In genomic region chr7:36709239-36709638, GRCm38 (mm10) we compare ENCODE assay signal across 8 mouse cellular contexts. TPM values are rescaled to one million over a fixed set of nuclear protein-coding genes. Genes with fewer than 3 reads are reported as not detected.
DNase-seq lines count a peak whose midpoint lies in the region; ATAC-seq and TF ChIP-seq lines count a peak whose summit lies in the region.

No protein-coding gene starts in this region.

- peak; percentile 56 to 59 for DNase-seq in heart, adult 18-20 months
- no peak for DNase-seq in Patski (ENCODE audit: low read depth, low spot score)
- peak; percentile 27 for DNase-seq in gastrocnemius, adult 18-20 months (ENCODE audit: low spot score)
- DNase-seq in kidney, postnatal 10 days, result peak; percentile 81
- no peak for DNase-seq in urinary bladder, adult 18-20 months (ENCODE audit: low spot score in 2 of 2)
- DNase-seq in spleen, postnatal 36 days (ENCODE audit: low spot score in 2 of 2), result no peak

- H3K4me2 ChIP-seq in heart, embryonic 11.5 days, result no peak overlapping the region
- peak overlapping the region; percentile 66 for H3K4me2 ChIP-seq in neural tube, embryonic 13.5 days

- POLR2A ChIA-PET in Patski (lab: Charles Lee), result no interaction called here

- H3K27me3 ChIP-seq in heart, embryonic 11.5 days (ENCODE audit: control insufficient read depth, insufficient read depth, low read length), result no peaks in the 10 kb centered on the region
- peaks cover 27% of the 10 kb centered on the region for H3K27me3 ChIP-seq in Patski
- H3K27me3 ChIP-seq in neural tube, embryonic 13.5 days, result no peaks in the 10 kb centered on the region

- peaks cover 12% of the 10 kb centered on the region for H3K4me1 ChIP-seq in heart, embryonic 11.5 days (ENCODE audit: control insufficient read depth, insufficient read depth, low read length)
- H3K4me1 ChIP-seq in neural tube, embryonic 13.5 days (replicated peaks), result peaks cover 88% of the 10 kb centered on the region

- H3K36me3 ChIP-seq in heart, embryonic 11.5 days (ENCODE audit: control insufficient read depth, insufficient read depth, low read length), result no peaks in the 10 kb centered on the region
- no peaks in the 10 kb centered on the region; the same call in 1 of the 2 replicates for H3K36me3 ChIP-seq in neural tube, embryonic 13.5 days

- H3K9ac ChIP-seq in heart, embryonic 11.5 days (ENCODE audit: low read depth, low read length), result no peak overlapping the region
- peak overlapping the region; percentile 62 for H3K9ac ChIP-seq in neural tube, embryonic 13.5 days

- in situ Hi-C loops in Patski (cut with MboI; ENCODE audit: low pct_unique_long_range_greater_than_20kb), result no loop called here

- TF ChIP-seq CTCF in Patski (IDR thresholded peaks at IDR 0.05), result peak; percentile 55

- no peak for ATAC-seq in heart, embryonic 11.5 days (replicated peaks; ENCODE audit: insufficient number of reproducible peaks, low FRiP score, low TSS enrichment)
- ATAC-seq in Patski, result no peak
- ATAC-seq in neural tube, embryonic 13.5 days (ENCODE audit: low read depth), result peak; percentile 48; the same call in 1 of the 2 replicates

- CTCF ChIA-PET in Patski (lab: Charles Lee), result interaction anchor here (0.9 kb wide), 1 partner anchor 9 kb away, joined by 3 read pairs; no protein-coding TSS in a partner anchor

- no peak overlapping the region for H3K4me3 ChIP-seq in heart, embryonic 11.5 days (ENCODE audit: low read depth, low read length)
- H3K4me3 ChIP-seq in neural tube, embryonic 13.5 days, result peak overlapping the region; percentile 4; the same call in 1 of the 2 replicates

- H3K9me3 ChIP-seq in heart, embryonic 11.5 days (replicated peaks; ENCODE audit: control insufficient read depth, low read length), result no peaks in the 10 kb centered on the region
- no peaks in the 10 kb centered on the region for H3K9me3 ChIP-seq in neural tube, embryonic 13.5 days

- no peak overlapping the region for H3K27ac ChIP-seq in heart, embryonic 11.5 days (ENCODE audit: low read depth, low read length)
- peak overlapping the region; percentile 94 for H3K27ac ChIP-seq in neural tube, embryonic 13.5 days (replicated peaks)

- 16% methylated on average over 2 of the region's 2 CpGs for WGBS in heart, embryonic 11.5 days (ENCODE audit: insufficient replicate concordance)
- 3% methylated on average over 2 of the region's 2 CpGs for WGBS in neural tube, embryonic 13.5 days

RNA-seq across cellular contexts. Expression of gene Tshz3, which starts 11.3 kb away (rescaled TPM):
- total RNA-seq in heart, adult 18-20 months (2021), result 1 to 10 TPM; 2.4 to 2.7 TPM
- 3.0 and 5.0 TPM in 2 replicates for polyA plus RNA-seq in heart, embryonic 11.5 days (2014; fragmentation: Nextera tagmentation; extraction: Ambion mirVana)
- polyA plus RNA-seq in Patski (2021), result 7.5 TPM
- 1 to 10 TPM; 2.0 to 2.2 TPM for total RNA-seq in gastrocnemius, adult 18-20 months (2021)
- polyA plus RNA-seq in neural tube, embryonic 13.5 days (2015; fragmentation: Nextera tagmentation; extraction: Ambion mirVana), result 43.1 and 44.9 TPM in 2 replicates

Comparison
In these comparisons a context has a peak if more than half of its experiments do, and no peak if none do; other contexts are left out.
1. DNase-seq: peak in heart, adult 18-20 months (2 of 2), gastrocnemius, adult 18-20 months (single experiment) and kidney, postnatal 10 days (single experiment); none in Patski (single experiment), urinary bladder, adult 18-20 months (0 of 2) and spleen, postnatal 36 days (0 of 2).